Mouse (Mus musculus): ENCODE results near the gene Tesc. TPM values are rescaled to one million over a fixed set of nuclear protein-coding genes. Genes with fewer than 3 reads are reported as not detected.
A peak's percentile ranks its signal among the peaks of the same experiment; 100 is the strongest.

Tesc gene
- polyA plus RNA-seq, 2 experiments, result 2.2 to 8.6 TPM

GRCm38 (mm10) chr5:118029420-118029819, 1.9 kb downstream of the Tesc start:
- Histone ChIP-seq H3K9me3 (ENCODE audit: control insufficient read depth, low read length) (no peaks in the 10 kb centered on the region), H3K4me2 (replicated peaks; ENCODE audit: low read depth, low read length, severe bottlenecking) (peak overlapping the region; percentile 100), H3K9ac (ENCODE audit: low read depth, low read length, severe bottlenecking) (0 out of 2 replicates have a peak overlapping the region, but pooled peaks have one; percentile 7), H3K27ac (replicated peaks; ENCODE audit: low read depth, low read length) (no peak overlapping the region), H3K36me3 (ENCODE audit: control insufficient read depth, insufficient read depth, low read length) (no peaks in the 10 kb centered on the region), H3K4me3 (replicated peaks; ENCODE audit: low read length) (peak overlapping the region; percentile 62), H3K27me3 (ENCODE audit: control insufficient read depth, insufficient read depth, low read length) (peaks cover 53% of the 10 kb centered on the region), H3K4me1 (ENCODE audit: control insufficient read depth, insufficient read depth, low read length) (peaks cover 19% of the 10 kb centered on the region)
- no peak for TF ChIP-seq POLR2A (IDR thresholded peaks at IDR 0.05; ENCODE audit: borderline replicate concordance, extremely low read depth, insufficient read depth, insufficient read length)
- 1% methylated on average over 10 of the region's 10 CpGs for WGBS
- ATAC-seq (ENCODE audit: low FRiP score, low read depth), result no peak
- DNase-seq (ENCODE audit: low spot score), result no peak

GRCm38 (mm10) chr5:118030022-118030675, 2.6 kb downstream of the Tesc start:
- Histone ChIP-seq H3K27me3 (ENCODE audit: control insufficient read depth, insufficient read depth, low read length) (peaks cover 53% of the 10 kb centered on the region), H3K4me1 (ENCODE audit: control insufficient read depth, insufficient read depth, low read length) (peaks cover 19% of the 10 kb centered on the region), H3K9ac (ENCODE audit: low read depth, low read length, severe bottlenecking) (no peak overlapping the region), H3K4me3 (replicated peaks; ENCODE audit: low read length) (no peak overlapping the region), H3K4me2 (replicated peaks; ENCODE audit: low read depth, low read length, severe bottlenecking) (no peak overlapping the region), H3K27ac (replicated peaks; ENCODE audit: low read depth, low read length) (no peak overlapping the region), H3K36me3 (ENCODE audit: control insufficient read depth, insufficient read depth, low read length) (no peaks in the 10 kb centered on the region), H3K9me3 (ENCODE audit: control insufficient read depth, low read length) (no peaks in the 10 kb centered on the region)
- DNase-seq (ENCODE audit: low spot score) (no peak), ATAC-seq (ENCODE audit: low FRiP score, low read depth) (no peak)
- WGBS, result 84% methylated on average over 9 of the region's 9 CpGs
- no peak for TF ChIP-seq POLR2A (IDR thresholded peaks at IDR 0.05; ENCODE audit: borderline replicate concordance, extremely low read depth, insufficient read depth, insufficient read length)

DNA sequence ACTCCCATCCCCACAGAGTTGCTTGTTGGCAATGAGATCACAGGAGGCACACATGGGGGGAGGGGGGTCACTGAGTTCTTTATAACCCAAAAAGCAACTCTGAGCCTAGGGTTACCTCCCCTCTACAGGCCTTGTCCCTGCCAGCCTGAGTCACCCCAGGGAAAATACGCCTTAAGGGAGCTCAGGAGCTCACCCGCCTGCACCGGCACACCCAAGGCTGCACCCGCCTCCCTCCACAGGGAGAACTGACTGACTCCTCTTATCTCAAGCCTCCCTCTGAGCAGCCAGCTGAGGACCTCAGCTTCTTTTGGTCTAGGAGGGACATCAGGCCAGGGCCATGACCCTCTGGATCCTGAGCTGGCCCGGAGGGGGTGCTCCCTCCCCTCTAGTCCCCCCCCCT, 3.5 kb downstream of the Tesc start:
- TF ChIP-seq POLR2A (IDR thresholded peaks at IDR 0.05; ENCODE audit: borderline replicate concordance, extremely low read depth, insufficient read depth, insufficient read length), result no peak
- Histone ChIP-seq H3K4me2 (replicated peaks; ENCODE audit: low read depth, low read length, severe bottlenecking) (no peak overlapping the region), H3K4me3 (replicated peaks; ENCODE audit: low read length) (no peak overlapping the region), H3K27me3 (ENCODE audit: control insufficient read depth, insufficient read depth, low read length) (peaks cover 47% of the 10 kb centered on the region), H3K9ac (ENCODE audit: low read depth, low read length, severe bottlenecking) (no peak overlapping the region), H3K4me1 (ENCODE audit: control insufficient read depth, insufficient read depth, low read length) (peaks cover 19% of the 10 kb centered on the region), H3K27ac (replicated peaks; ENCODE audit: low read depth, low read length) (no peak overlapping the region), H3K9me3 (ENCODE audit: control insufficient read depth, low read length) (0 out of 2 replicates have a peak, but pooled peaks cover 3% of the 10 kb centered on the region), H3K36me3 (ENCODE audit: control insufficient read depth, insufficient read depth, low read length) (no peaks in the 10 kb centered on the region)
- WGBS, result 48% methylated on average over 5 of the region's 5 CpGs
- ATAC-seq (ENCODE audit: low FRiP score, low read depth), result no peak
- DNase-seq (ENCODE audit: low spot score), result no peak

GRCm38 (mm10) chr5:118031508-118031907, 4.0 kb downstream of the Tesc start:
- TF ChIP-seq POLR2A (IDR thresholded peaks at IDR 0.05; ENCODE audit: borderline replicate concordance, extremely low read depth, insufficient read depth, insufficient read length), result no peak
- peaks cover 43% of the 10 kb centered on the region for H3K27me3 ChIP-seq (ENCODE audit: control insufficient read depth, insufficient read depth, low read length)

DNA sequence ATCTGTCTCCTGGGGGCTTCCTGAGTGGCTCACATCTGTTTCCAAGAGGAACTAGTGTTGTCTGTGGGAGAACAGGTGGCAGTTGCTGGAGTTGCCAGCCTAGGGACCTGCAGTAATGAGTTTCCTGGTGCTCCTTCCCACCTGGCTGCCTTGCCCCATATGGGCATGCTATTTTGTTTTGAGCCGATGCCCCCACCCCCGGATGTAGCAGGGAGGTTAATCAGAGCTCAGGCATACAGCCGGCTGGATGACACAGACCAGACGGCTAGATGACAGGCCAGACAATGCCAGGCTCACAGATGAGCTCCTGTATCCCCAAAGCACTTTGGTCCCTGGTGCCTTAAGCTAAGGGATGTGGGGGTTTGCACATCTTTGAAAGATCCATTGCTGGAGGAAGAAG, 5.8 kb downstream of the Tesc start:
- H3K27me3 ChIP-seq (ENCODE audit: control insufficient read depth, insufficient read depth, low read length), result peaks cover 24% of the 10 kb centered on the region
- H3K9me3 ChIP-seq (ENCODE audit: control insufficient read depth, low read length), result 0 out of 2 replicates have a peak, but pooled peaks cover 3% of the 10 kb centered on the region
- peaks cover 15% of the 10 kb centered on the region for H3K4me1 ChIP-seq (ENCODE audit: control insufficient read depth, insufficient read depth, low read length)
- H3K4me3 ChIP-seq (replicated peaks; ENCODE audit: low read length), result no peak overlapping the region
- H3K9ac ChIP-seq (ENCODE audit: low read depth, low read length, severe bottlenecking), result no peak overlapping the region
- H3K27ac ChIP-seq (replicated peaks; ENCODE audit: low read depth, low read length), result no peak overlapping the region
- WGBS, result 30% methylated on average over 4 of the region's 4 CpGs
- H3K36me3 ChIP-seq (ENCODE audit: control insufficient read depth, insufficient read depth, low read length), result no peaks in the 10 kb centered on the region
- TF ChIP-seq POLR2A (IDR thresholded peaks at IDR 0.05; ENCODE audit: borderline replicate concordance, extremely low read depth, insufficient read depth, insufficient read length), result no peak
- no peak for ATAC-seq (ENCODE audit: low FRiP score, low read depth)
- no peak overlapping the region for H3K4me2 ChIP-seq (replicated peaks; ENCODE audit: low read depth, low read length, severe bottlenecking)
- DNase-seq (ENCODE audit: low spot score), result no peak

More at GRCm38 (mm10) chr5:118031508-118031907, 4.0 kb downstream of the Tesc start:
- no peak overlapping the region for H3K27ac ChIP-seq (replicated peaks; ENCODE audit: low read depth, low read length)
- no peak for ATAC-seq (ENCODE audit: low FRiP score, low read depth)
- 0 out of 2 replicates have a peak, but pooled peaks cover 3% of the 10 kb centered on the region for H3K9me3 ChIP-seq (ENCODE audit: control insufficient read depth, low read length)
- H3K4me3 ChIP-seq (replicated peaks; ENCODE audit: low read length), result no peak overlapping the region
- no peak for DNase-seq (ENCODE audit: low spot score)
- no peaks in the 10 kb centered on the region for H3K36me3 ChIP-seq (ENCODE audit: control insufficient read depth, insufficient read depth, low read length)
- no peak overlapping the region for H3K9ac ChIP-seq (ENCODE audit: low read depth, low read length, severe bottlenecking)
- no peak overlapping the region for H3K4me2 ChIP-seq (replicated peaks; ENCODE audit: low read depth, low read length, severe bottlenecking)
- 55% methylated on average over 4 of the region's 4 CpGs for WGBS
- peaks cover 19% of the 10 kb centered on the region for H3K4me1 ChIP-seq (ENCODE audit: control insufficient read depth, insufficient read depth, low read length)

All from limb, embryonic 14.5 days (tissue).